Mouse (Mus musculus) C2C12 (cell line): Measurements from ENCODE around the gene Shb.

Experiments used
- CTCF ChIP-seq: IDR thresholded peaks from one replicate; pipeline ENCODE4 v1.5.1; 2011; ENCODE audit not compliant: control insufficient read depth, insufficient read depth, insufficient read length
- MAX ChIP-seq: IDR thresholded peaks from one replicate; pipeline ENCODE4 v1.6.1; 2011; ENCODE audit warnings: mild to moderate bottlenecking, control low read depth

DNA sequence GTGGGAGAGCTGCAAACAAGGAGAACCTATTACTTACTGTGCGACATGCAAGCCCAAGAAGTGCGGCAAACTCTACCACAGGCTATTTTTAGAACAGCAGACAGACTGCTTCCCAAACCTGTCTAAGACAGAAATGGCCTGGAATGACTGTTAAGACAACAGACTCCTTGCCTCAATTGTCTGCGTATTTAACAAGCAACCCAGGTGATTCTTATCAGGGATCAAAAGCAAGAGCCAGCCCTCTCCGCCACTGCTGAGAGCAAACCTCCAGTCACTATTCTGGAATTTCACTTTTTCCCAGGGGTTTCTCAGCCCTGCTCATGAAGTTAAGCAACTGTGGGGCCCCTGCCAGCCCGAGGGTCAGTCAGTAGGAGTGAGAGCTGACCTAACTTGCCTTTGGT lies 39.6 kb downstream of the Shb start:
- TF ChIP-seq CTCF (no peak), MAX (no peak)
